Mouse (Mus musculus) intestine, postnatal 0 days (tissue): ENCODE measurements around the gene Kcnj14. TPM values are rescaled to one million over a fixed set of nuclear protein-coding genes. Genes with fewer than 3 reads are reported as not detected.

Source experiments
- ATAC-seq: fragments of 200-750 bp; cut with Nextera tagmentation; 2 replicates; pipeline ENCODE4 v1.8.0; 2017; ENCODE audit warnings: mild to moderate bottlenecking, moderate TSS enrichment, moderate library complexity
- H3K27ac ChIP-seq: fragments of 300-500 bp; sonication (generic); 2 replicates; pipeline ENCODE4 v1.5.1; 2014; ENCODE audit warnings: mild to moderate bottlenecking, low read depth, low read length, moderate library complexity
- H3K27me3 ChIP-seq: fragments of 300-500 bp; sonication (generic); replicated peaks from 2 replicates; pipeline ENCODE4 v1.6.1; 2014; ENCODE audit warnings: low read length, mixed read lengths; ENCODE audit not compliant: control insufficient read depth, insufficient read depth
- H3K36me3 ChIP-seq: fragments of 300-500 bp; sonication (generic); 2 replicates; pipeline ENCODE4 v1.6.1; 2014; ENCODE audit warnings: mild to moderate bottlenecking, moderate library complexity; ENCODE audit not compliant: control insufficient read depth, insufficient read depth
- H3K4me1 ChIP-seq: fragments of 300-500 bp; sonication (generic); replicated peaks from 2 replicates; pipeline ENCODE4 v1.6.1; 2014; ENCODE audit warnings: antibody characterized with exemption, low read length, mixed read lengths; ENCODE audit not compliant: control insufficient read depth, insufficient read depth
- H3K4me2 ChIP-seq: fragments of 300-500 bp; sonication (generic); replicated peaks from 2 replicates; pipeline ENCODE4 v1.6.1; 2014; ENCODE audit warnings: low read depth, mild to moderate bottlenecking, moderate library complexity
- H3K4me3 ChIP-seq: fragments of 300-500 bp; sonication (generic); 2 replicates; pipeline ENCODE4 v1.5.1; 2014; ENCODE audit warnings: low read depth, low read length
- H3K9ac ChIP-seq: fragments of 300-500 bp; sonication (generic); 2 replicates; pipeline ENCODE4 v1.6.1; 2014; ENCODE audit warnings: mild to moderate bottlenecking, low read depth, low read length
- H3K9me3 ChIP-seq: fragments of 300-500 bp; sonication (generic); 2 replicates; pipeline ENCODE4 v1.6.1; 2016; ENCODE audit warnings: mixed run types; ENCODE audit not compliant: control insufficient read depth
- CTCF ChIP-seq: sonication (generic); IDR thresholded peaks from 2 replicates; pipeline ENCODE4 v1.5.1; 2016; ENCODE audit warnings: low read depth, mild to moderate bottlenecking, control low read depth, antibody characterized with exemption, moderate library complexity
- WGBS: fragments of 180-500 bp; shearing (Covaris S2); extraction: QIAGEN DNeasy Blood & Tissue Kit; methylation state at CpG from one replicate; pipeline ENCODE4 v1.1.7; 2014; 5-methylcytosine and 5-hydroxymethylcytosine counted together
- polyA plus RNA-seq: library from polyadenylated mRNA; unstranded; fragments of >200 nt; fragmentation: Nextera tagmentation; extraction: Ambion mirVana; gene quantifications from 2 replicates; pipeline ENCODE4 v1.2.1, GENCODE M21; 2015

Kcnj14 gene
- 0.10 and 0.27 TPM in 2 replicates for polyA plus RNA-seq

DNA sequence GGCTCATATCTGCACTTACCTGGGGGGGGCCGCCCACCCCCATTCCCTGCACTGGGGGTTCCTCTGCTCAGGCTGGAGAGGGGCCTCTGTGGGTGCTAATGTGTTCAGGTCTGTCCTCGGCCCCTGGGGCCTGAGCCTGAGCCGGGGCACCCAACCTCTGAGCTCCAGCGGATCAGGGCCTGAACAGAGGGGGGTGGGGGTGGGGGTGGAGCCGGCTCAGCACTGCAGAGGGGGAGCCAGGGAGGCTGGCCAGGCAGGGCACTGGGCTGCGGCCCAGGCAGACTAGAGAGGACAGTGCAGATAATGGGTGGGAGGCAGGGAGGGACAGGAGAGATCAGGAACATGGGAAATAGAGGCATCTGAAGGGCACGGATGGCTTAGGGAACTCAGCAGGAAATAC is at the start of gene Kcnj14:
TSS of gene Kcnj14 (minus strand) at position 185 of the 400 bp plus-strand sequence.
- no peak for ATAC-seq

DNA sequence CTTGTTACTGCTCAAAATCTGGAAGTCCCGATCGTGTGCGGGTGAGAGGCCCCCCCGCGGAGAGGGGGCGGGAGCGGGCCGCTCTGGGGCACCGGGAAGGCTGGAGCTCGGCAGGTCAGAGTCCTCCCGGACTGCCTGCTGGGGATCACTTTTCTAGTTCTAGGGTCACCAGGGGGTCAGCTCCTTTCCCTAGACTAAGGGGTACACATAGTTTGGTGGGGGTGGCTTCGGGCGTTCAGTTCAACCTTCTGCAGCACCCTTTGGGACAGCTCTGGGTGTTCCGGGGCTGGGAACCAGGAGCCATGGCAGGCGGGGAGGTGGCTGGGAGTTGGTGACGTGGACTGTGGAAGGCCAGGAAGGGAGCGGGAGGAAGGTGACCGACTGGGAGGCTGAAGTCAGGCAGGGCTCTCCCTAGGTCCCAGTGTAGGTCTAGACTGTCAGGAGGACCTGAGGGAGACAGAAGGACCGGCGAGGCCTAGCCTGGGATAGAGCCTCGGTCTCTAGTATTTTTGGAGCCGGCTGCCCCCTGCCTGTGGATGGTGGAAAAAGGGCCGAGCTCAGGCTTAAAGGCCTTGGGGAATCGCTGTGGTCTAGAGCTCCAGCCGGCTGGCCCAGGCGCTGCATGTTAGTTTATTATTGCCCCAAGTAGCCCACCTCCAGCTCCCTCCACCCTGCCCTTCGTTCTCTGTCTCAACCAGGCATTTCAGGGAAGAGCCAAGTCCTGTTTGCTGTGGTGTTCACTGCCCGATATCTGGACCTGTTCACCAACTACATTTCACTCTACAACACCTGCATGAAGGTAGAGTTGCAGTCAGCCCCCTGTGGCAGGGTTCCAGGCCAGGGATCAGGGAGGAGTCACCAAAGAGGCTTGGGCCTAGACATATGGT is 48.7 kb upstream of the Kcnj14 start:
- peak overlapping the region; percentile 79 for H3K4me2 ChIP-seq
- H3K9ac ChIP-seq: peak overlapping the region; percentile 97
- peaks cover 26% of the 10 kb centered on the region for H3K36me3 ChIP-seq
- H3K4me1 ChIP-seq: no peaks in the 10 kb centered on the region; the same call in 1 of the 2 replicates
- H3K27ac ChIP-seq: peak overlapping the region; percentile 98
- WGBS: 2% methylated on average over 26 of the region's 28 CpGs
- H3K9me3 ChIP-seq: no peaks in the 10 kb centered on the region
- ATAC-seq: peak; percentile 72
- peak overlapping the region; percentile 80 for H3K4me3 ChIP-seq
- no peaks in the 10 kb centered on the region; the same call in 1 of the 2 replicates for H3K27me3 ChIP-seq
- TF ChIP-seq CTCF: peak; percentile 54

More for the DNA sequence above, at the start of gene Kcnj14:
- Histone ChIP-seq H3K27ac (no peak within 1 kb of the TSS), H3K4me2 (no peak within 1 kb of the TSS), H3K4me1 (no peaks in the 10 kb centered on the region), H3K9me3 (no peaks in the 10 kb centered on the region), H3K4me3 (no peak within 1 kb of the TSS), H3K9ac (no peak within 1 kb of the TSS), H3K36me3 (peaks cover 42% of the 10 kb centered on the region), H3K27me3 (no peaks in the 10 kb centered on the region)
- TF ChIP-seq CTCF: no peak
- WGBS: 69% methylated on average over 7 of the region's 7 CpGs

DNA sequence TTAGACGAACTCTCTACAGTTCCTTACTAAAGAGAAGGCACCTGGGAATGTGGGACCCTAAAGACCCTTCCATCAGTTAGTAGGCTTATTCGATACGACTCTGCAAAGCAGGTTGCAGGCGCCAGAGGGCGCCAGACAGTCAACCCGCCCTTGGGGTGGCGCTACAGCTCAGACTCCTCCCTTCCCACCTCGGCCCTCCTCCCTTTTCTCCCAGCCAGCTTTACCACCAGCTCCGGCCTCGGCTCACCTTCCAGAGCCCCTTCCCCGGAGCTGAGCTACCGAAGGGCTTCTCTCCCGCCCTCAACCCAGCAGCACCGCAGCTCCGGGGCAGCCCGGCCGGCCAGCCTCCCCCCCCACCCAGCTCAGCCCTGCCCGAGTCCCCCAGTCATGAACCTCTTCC is 48.0 kb upstream of the Kcnj14 start, which contains the start of gene Kdelr1:
TSS of gene Kdelr1 (plus strand) at position 149 of the 400 bp plus-strand sequence.
- Histone ChIP-seq H3K4me1 (no peaks in the 10 kb centered on the region; the same call in 1 of the 2 replicates), H3K36me3 (peaks cover 22% of the 10 kb centered on the region), H3K27me3 (no peaks in the 10 kb centered on the region; the same call in 1 of the 2 replicates), H3K4me3 (peak within 1 kb of the TSS; percentile 80), H3K9me3 (no peaks in the 10 kb centered on the region), H3K9ac (peak within 1 kb of the TSS; percentile 97), H3K4me2 (peak within 1 kb of the TSS; percentile 79), H3K27ac (peak within 1 kb of the TSS; percentile 98)
- WGBS: under 1% methylated on average over 18 of the region's 18 CpGs
- ATAC-seq: peak; percentile 69
- peak; percentile 98 for TF ChIP-seq CTCF

DNA sequence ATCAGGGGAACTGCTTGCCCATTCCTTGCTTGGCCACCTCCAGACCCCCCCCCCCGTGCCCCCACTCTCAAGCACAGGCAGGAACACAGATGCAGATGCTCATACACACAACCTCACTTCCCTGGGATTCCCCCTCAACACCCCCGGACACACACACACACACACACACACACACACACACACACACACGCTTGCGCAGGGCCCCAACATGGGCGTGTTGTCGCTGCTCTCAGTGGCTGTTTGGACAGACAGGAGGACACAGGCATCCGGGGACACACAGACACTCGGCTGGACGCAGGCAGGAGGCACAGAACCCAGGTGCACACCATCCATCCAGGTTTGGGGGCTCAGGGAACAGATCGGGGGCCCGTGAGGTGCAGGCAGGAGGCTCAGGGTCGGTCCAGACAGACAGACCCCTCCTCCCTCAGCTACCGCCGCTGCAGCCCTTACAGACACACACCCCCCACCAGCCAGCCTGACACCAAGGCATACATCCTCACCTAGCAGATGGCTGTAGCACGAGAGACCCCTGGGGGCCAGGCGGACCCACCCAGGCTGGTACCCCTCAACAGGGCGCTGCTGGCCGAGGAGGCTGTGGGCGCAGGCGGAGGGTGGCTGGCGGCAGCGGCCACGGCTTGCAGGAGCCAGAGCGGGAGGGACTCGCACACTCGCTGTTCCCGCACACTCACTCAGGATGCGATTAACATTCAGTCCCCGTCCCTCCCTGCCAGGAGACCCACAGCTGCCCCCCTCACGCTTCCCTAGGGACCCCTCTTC is 45.9 kb upstream of the Kcnj14 start:
- H3K4me2 ChIP-seq: peak overlapping the region; percentile 64
- no peak for ATAC-seq
- TF ChIP-seq CTCF: no peak
- 7% methylated on average over 30 of the region's 30 CpGs for WGBS
- H3K27me3 ChIP-seq: no peaks in the 10 kb centered on the region; the same call in 1 of the 2 replicates
- H3K27ac ChIP-seq: no peak overlapping the region
- peak overlapping the region; percentile 22; the same call in 1 of the 2 replicates for H3K9ac ChIP-seq
- no peaks in the 10 kb centered on the region for H3K9me3 ChIP-seq
- H3K4me3 ChIP-seq: peak overlapping the region; percentile 28
- peaks cover 7% of the 10 kb centered on the region; the same call in 1 of the 2 replicates for H3K36me3 ChIP-seq
- H3K4me1 ChIP-seq: no peaks in the 10 kb centered on the region; the same call in 1 of the 2 replicates

DNA sequence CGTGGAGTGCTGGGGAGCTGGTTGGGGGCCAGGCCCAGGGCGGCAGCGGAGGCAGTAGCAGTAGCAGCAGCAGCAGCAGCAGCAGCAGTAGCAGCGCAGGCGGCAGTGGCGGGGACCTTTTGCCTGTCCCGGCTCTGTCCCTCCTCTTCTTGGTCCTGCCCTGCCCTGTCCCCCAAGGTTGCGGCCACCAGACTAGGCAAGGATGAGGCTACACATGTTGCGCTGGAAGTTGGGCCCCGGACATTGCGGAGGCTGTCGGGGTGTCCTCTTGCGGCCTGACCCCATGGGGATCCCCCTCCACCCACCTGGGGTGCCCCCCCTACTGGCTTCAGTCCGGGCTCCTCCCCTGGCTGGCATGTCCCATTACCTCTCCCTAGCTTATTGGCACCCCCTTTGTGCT is 45.2 kb upstream of the Kcnj14 start:
- 7% methylated on average over 13 of the region's 14 CpGs for WGBS
- Histone ChIP-seq H3K4me3 (peak overlapping the region; percentile 28), H3K36me3 (0 out of 2 replicates have a peak, but pooled peaks cover 5% of the 10 kb centered on the region), H3K9me3 (no peaks in the 10 kb centered on the region), H3K27ac (no peak overlapping the region), H3K27me3 (no peaks in the 10 kb centered on the region; the same call in 1 of the 2 replicates), H3K9ac (no peak overlapping the region), H3K4me2 (peak overlapping the region; percentile 64), H3K4me1 (no peaks in the 10 kb centered on the region; the same call in 1 of the 2 replicates)
- ATAC-seq: no peak
- TF ChIP-seq CTCF: no peak
